Mouse (Mus musculus): ENCODE data around the gene Tbxa2r. TPM values are rescaled to one million over a fixed set of nuclear protein-coding genes. Genes with fewer than 3 reads are reported as not detected.

Tbxa2r gene
- polyA plus RNA-seq, 1 experiment = 9.3 TPM

DNA sequence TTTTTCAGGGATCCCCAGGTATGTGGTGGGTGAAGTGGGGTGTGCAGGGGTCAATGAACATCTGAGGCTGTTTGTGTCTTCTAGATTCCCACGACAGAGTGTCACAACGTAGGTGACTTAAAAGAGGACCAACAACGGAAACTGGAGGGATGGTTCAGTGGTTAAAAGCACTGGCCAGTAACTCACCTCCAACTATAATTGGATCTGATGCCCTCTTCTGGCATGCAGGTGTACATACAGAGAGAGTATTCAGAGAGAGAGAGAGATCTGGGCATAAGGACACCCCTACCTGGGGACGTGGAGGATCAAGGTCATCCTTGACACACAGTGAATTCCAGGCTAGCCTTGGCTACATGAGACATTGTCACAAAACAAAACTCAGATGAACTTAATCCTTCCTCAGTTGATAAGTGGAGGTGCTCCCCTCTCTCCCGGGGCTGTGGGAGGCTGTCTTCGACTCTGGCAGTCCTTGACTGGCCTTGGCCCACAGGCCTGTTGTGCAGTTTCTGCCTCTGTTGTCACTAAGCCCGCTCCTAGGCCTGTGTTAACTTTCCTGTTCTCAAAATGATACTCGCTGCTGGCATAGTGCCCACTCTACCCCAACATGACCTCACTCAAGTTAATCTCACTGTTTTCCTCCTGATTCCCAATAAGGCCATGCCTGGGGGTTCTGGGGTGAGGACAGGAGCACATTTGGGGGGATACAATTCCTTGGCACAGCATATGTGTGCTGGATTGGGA, 16.1 kb downstream of the Tbxa2r start:
- DNase-seq (ENCODE audit: low read depth) = no peak

DNA sequence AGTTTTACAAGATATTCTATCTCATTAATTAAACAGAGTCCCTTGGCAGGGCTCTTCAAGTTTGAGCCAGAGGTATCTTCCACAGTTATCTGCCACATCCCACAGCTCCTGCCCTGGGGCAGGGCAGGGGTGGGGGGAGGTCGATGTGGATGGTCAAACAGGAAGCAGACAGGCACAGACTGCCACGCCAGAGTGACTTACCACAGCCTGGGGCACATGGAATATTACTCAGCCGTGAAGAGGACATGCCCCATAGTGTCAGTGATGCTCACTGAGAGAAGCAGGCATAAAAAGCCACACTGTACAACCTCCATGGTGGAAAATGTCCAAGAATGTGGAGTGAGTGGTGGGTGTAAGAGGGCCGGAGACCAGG, 16.6 kb downstream of the Tbxa2r start:
- no peak for DNase-seq (ENCODE audit: low read depth)

DNA sequence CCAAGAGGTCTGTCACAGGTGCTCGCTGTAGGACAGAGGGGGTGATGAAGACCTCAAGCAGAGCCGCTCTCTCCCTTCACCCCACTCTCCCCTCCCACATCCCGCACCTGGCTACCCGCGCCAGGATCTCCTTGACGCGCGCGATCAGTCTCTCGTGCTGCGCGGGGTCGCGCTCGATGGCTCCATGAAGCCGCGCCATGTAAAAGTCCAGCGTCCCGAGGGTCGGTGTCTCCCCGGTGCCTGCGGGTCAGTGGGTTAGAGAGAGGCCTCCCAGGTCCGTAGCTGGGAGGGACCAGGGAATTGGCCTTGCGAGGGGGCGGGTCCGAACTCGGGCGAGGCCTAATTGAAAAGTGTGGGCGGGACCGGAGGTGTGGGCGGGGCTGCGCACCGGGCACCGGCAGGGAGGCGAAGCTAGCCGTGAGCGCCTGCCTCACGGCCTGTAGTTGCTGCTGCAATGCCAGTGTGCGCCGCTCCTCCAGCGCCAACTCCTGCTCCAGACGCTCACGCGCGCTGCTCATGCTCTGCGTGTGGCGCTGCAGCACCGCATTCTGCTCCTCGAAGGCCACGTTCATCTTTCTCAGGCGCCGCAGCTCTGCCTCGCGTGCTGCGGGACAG, 18.0 kb downstream of the Tbxa2r start:
- DNase-seq (ENCODE audit: low read depth) = no peak

DNA sequence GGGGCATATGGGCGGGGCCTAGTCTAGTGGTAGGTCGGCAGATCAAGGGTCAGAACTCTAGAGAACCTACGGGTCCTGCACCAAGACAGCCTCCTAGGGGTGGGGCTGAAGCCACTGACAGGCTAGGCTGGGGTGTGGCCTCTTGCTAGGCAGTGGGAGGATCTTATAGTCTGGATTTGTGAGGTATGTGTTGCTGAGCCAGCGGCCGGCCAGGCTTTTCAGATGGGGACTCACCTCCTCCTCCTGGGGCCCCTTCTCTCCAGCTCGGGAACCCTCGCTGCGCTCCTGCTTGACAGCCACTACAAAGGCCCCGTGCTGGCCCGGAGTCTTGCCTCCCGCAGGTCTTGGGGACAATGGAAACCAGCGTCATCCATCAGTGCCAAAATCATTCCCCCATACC, 20.6 kb downstream of the Tbxa2r start:
- no peak for DNase-seq (ENCODE audit: low read depth)

DNA sequence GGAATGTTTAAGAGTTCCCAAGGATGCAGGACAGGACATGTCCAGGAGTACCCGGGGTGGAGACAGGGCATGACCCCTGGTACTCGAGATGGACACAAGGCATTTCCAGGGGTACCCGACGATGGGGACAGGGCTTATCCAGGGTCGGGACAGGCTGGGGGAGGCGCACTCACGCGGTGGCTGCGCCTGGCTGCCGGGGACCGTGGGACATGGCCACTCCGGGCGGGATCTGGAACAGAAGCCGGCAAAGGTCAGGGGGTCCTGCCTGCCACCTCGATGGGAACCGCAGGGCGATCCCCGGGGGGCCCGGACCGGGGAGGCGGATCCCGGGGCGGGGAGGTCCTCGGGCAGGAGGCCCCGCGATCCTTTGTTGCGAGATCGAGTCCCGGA, 21.4 kb downstream of the Tbxa2r start:
- no peak for DNase-seq (ENCODE audit: low read depth)

DNA sequence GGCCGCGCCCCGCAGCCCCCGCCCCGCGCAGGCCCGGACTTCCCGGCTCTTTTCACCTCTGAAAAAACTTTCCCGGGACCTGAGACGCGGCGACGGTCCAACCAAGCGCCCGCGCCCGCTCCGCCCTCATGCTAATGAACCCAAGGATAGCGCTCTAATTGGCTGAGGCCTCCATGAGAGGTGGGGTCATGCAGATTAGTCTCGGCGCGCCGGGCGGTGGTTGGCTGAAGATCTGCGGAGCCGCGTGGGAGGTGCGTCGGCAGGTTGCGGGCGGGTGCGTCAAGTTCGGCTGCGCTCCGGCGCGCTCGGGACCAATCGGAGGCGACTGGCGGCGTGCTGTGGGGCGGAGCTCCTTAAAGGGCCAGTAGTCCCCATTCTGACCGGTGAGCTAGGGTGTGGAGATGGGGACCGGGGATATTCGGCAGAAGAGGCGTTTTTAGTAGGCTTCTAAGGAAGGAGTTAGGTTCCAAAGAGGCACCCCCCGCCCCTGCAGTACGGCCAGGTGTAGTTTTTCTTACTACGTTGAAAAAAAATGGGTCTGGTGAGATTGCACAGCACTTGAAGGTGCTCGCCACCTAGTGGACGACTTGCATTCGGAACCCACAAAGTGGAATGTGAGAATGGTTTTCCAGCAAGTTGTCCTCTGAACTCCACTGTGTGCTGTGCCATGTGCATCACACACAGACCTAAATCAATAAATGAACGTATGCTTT, 22.0 kb downstream of the Tbxa2r start, which contains the start of gene Hmg20b:
Hmg20b (minus strand) TSS at position 130 of the 713 bp plus-strand sequence.
- peak; percentile 70 for DNase-seq (ENCODE audit: low read depth)

DNA sequence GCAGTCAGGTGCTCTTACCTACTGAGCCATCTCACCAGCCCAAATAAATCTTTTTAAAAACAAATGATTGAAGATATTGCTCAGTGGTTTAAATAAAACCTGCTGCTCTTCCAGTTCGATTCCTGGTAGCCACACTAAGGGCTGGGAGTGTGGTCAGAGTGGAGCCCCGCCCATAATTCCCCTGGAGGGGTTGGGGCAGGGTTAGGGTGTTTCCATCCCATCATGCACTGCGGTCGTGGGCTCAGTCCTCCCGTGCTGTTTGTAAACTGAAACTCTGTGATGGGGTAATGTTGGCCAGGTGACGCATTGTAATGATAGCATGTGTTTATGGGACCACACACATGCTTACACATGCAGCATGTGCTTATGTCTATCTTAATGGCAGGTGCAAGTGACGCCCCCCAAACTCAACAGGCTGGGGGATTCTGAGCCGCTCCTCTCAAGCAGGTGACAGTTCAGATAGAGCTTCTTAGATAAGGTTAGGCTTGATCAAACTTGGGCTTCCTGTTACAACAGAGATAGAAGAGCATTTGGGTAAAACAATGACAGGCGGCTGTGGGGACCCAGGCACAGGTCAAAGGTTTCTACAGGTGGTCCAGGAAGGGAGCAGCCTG, 23.3 kb downstream of the Tbxa2r start:
- DNase-seq (ENCODE audit: low read depth) = no peak

DNA sequence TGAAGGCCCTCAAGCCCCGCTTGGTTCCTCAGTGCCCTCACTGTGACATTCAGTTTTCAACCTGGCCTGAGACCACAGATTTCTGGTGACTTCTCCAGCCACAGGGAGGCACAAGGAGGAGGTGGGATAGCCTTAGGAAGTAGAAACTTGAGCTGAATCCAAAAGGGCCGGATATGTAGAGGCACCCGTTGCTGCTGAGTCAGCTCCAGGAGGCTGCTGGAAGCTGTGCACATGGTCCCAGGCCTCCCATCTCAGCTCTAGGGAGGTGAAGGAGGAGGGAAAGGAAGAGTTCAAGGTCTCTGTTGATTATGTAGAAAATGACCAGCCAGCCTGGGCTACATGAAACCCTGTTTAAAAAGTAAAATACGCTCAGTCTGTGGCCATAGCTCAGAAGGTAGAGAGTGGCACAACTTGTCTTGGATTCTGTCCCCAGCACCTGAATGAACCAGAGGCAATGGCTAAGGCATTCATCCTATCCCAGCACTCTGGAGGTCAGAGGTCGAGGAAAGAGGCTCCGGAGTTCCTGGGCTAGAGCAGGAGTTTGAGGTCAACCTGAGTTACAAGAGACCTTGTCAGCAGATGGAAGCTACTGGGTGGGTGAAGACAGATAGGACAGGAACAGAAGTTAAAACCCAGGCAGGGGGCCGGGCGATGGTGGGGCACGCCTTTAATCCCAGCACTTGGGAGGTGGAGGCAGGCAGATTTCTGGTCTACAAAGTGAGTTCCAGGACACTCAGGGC, 26.4 kb downstream of the Tbxa2r start:
- DNase-seq (ENCODE audit: low read depth) = no peak

GRCm38 (mm10) chr10:81355533-81355932, 27.0 kb downstream of the Tbxa2r start:
- no peak for DNase-seq (ENCODE audit: low read depth)

DNA sequence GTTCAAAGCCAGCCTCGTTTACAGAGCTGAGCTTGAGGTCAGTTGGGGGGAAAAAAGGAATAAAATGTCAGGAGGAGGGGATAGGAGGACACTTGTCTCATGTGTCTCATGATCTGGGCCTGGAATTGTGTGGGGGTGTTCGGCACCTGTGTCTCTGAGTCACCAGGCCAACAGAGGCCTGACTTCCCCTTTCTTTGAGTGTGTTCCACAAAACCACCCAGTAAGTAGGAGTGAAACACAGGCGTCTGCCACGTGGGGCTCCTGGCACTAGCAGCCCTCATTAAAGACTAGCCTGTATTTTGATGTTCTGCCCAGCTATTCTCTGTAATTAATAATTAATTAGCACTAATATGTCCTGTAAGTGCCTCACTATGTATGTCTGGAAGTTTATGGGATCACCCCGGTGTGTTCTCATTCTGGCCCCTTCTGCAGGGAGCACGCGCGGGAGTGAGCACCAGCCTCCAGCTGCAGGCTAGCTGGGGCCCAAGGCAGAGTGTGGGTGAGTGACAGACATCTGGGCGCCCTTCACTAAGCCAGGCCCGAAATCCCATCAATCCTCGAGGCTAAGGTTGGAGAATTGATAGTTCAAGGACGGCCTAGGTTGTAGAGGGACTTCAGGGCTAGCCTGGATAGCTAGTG, 27.9 kb downstream of the Tbxa2r start:
- no peak for DNase-seq (ENCODE audit: low read depth)

DNA sequence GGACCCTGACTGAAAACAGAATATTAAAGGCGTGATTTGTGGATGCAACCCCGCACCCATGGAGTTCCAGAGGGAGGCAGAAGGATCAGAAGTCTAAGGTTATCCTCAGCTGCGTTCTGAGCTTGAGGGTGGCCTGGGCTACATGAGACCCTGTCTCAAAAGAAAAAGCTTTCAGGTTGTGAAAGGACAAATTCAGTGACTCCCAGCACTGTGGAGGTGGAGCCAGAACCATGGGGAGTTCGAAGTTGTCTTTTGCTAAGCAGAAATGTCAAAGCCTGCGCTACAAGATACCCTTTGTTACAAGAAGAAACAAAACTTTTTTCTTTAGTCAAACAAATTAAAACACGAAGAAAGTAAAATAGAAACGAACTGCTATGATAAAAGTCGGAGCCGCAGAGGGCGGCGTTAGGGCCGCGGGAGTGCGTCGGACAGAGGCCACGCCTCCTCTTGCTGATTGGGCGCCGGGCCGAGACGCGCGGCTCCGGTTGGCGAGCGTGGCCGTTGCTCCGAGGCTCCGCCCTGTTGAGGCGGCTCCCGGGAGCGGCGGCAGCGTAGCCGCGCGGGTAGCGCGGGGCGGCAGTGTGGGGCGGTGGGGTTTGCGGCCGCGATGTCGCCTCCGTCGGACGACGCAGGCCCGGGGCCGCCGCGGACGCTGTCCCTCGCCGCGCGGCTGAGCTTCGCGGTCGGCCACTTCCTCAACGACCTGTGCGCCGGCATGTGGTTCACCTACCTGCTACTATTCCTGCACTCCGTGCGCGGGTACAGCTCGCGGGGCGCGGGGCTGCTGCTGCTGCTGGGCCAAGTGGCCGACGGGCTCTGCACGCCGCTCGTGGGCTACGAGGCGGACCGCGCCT, 28.7 kb downstream of the Tbxa2r start, which contains the start of gene Mfsd12:
Mfsd12 (plus strand) TSS at position 501 of the 854 bp plus-strand sequence.
- DNase-seq (ENCODE audit: low read depth) = no peak

- DNase-seq (ENCODE audit: low read depth) = no peak
Observed at GRCm38 (mm10) chr10:81358209-81358608, 29.7 kb downstream of the Tbxa2r start.

DNA sequence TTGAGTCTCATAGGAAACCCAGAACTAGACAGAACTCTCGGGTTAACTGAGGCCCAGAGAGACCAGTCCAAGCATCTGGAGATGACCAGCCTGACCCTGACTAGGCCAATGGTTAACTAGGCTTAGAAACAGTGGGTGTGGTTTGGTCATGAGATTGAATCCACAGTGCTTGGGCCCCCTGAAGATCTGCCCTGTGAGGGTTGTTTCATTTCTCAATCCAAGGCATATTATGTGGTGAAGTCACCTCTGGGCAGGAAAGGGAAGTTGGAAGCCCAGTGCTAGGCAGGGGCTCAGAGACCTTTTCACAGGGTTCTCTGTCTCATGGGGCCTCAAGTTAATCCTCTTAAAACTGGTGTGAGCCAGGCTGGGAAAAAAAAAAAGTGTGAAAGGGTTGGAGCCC, 30.3 kb downstream of the Tbxa2r start:
- DNase-seq (ENCODE audit: low read depth) = no peak

- no peak for DNase-seq (ENCODE audit: low read depth)
Observed at GRCm38 (mm10) chr10:81360721-81361120, 32.2 kb downstream of the Tbxa2r start.

DNA sequence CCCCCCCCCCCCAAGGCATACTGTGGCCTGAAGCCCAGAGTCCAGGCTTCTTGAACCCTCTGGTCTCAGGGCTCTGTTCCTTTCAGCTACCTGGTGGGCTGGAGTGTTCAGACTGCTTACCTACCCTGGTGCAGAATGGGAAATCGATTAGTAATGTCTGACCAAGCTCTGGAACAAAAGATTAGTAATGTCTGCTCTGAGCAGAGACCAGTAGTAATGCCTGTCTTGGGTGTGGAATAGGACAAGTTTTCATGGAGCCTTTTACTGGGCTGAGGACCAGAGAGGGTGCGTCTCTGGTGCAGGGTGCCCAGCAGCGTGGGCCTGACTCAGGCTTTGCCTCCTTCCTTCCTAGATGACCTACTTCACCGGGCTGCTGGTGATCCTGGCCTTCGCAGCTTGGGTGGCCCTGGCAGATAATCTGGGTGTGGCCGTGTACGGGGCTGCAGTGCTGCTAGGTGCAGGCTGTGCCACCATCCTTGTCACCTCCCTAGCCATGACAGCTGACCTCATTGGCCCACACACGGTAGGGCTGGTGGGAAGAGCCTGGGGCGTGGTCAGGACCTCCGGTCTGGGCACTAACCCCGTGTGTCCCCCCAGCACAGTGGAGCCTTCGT, 33.9 kb downstream of the Tbxa2r start:
- no peak for DNase-seq (ENCODE audit: low read depth)

DNA sequence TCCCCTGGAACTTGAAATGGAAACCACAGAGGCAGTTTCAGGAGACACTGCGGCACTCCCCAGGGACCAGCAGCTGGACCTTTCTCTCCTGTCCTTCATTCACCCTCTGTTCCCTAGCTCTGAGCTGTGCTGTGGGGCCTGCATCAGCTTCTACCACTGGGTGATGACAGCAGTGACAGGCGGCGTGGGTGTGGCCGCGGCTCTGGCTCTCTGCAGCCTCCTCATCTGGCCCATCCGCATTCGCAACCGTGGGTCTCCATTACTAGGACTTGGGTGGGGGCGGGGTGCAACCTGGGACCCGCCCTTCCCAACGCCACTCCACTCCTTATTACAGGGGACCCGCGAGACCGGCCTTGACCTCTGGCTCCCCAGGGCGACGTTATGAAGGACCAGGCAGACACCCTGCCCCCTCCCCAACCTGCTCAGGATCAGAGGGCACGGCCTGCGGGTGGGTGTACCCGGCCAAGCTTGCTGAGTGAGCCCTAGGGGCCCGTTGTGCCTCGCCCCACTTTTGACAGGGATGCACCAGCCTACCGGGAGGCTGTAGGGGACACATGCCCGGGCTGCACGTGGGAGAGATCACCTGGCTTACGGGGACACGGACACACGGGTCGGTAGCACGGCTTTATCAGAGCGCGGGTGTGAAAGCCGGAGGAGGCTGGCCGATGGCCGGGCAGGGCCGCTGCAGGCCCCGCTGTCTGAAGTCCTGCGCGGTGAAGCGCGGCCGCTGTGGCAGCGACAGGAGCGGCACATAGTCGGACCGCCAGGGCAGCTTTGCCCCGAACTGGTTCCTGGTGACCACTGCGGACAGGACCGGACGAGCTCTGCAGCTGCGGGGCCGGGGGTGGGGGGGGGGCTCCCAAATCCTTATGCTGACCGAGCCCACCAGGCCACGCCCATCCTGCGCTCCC, 35.2 kb downstream of the Tbxa2r start:
- DNase-seq (ENCODE audit: low read depth) = no peak

- DNase-seq (ENCODE audit: low read depth) = no peak
Observed at GRCm38 (mm10) chr10:81364666-81365065, 36.1 kb downstream of the Tbxa2r start.

DNA sequence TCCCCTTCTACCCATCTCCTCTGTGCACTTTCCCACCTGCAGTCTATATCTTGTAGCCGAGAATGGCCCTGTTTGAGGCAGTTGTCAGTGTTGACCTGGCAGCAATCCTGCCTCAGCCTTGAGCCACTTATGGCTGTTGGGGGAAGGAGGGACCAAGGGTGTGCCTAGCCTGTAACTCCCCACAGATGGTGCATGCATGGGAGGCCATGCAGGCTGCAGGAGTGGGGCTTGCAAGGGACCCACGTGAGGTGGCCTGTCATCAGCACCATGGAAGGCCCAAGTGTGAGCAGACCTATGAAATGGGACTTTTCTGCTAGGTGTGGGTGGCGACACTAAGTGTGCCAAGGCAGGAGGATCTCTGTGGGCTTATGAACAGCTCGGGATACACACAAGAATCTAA, 36.5 kb downstream of the Tbxa2r start:
- DNase-seq (ENCODE audit: low read depth) = no peak

Measured in gonadal fat pad, adult 2 months (tissue).